Mouse (Mus musculus) natural killer cell, adult 2 months (primary cell): ENCODE results near the gene Dnmt3a.

Experiments
- DNase-seq, 2 experiments: peaks; one replicate each; pipeline ENCODE4 v3.0.0; 2022; ENCODE audit warnings: low spot score in 2 of 2

Gene Dnmt3a

GRCm38 (mm10) chr12:3805852-3806251 lies at the start of gene Dnmt3a:
Gene Dnmt3a (plus strand): TSS chr12:3806007.
- DNase-seq, result no peak

- DNase-seq, result no peak
These were observed 49.6 kb upstream of the Dnmt3a start for GRCm38 (mm10) chr12:3756216-3756615.

GRCm38 (mm10) chr12:3758127-3758526 lies 47.7 kb upstream of the Dnmt3a start:
- no peak for DNase-seq

- peak in 1 of 2 experiments; percentile 58 for DNase-seq
These were observed 46.4 kb upstream of the Dnmt3a start for GRCm38 (mm10) chr12:3759419-3759818.

- no peak for DNase-seq
These were observed 44.8 kb upstream of the Dnmt3a start for GRCm38 (mm10) chr12:3760876-3761590.

GRCm38 (mm10) chr12:3761591-3762295 lies 44.1 kb upstream of the Dnmt3a start:
- DNase-seq, result no peak

- DNase-seq, result no peak
These were observed 41.5 kb upstream of the Dnmt3a start for GRCm38 (mm10) chr12:3764191-3764804.

GRCm38 (mm10) chr12:3767360-3767759 lies 38.4 kb upstream of the Dnmt3a start:
- no peak for DNase-seq

GRCm38 (mm10) chr12:3768391-3768790 lies 37.4 kb upstream of the Dnmt3a start:
- DNase-seq, result no peak

GRCm38 (mm10) chr12:3770546-3770945 lies 35.3 kb upstream of the Dnmt3a start:
- DNase-seq, result no peak

GRCm38 (mm10) chr12:3771080-3771479 lies 34.7 kb upstream of the Dnmt3a start:
- DNase-seq, result no peak

GRCm38 (mm10) chr12:3773643-3774042 lies 32.2 kb upstream of the Dnmt3a start:
- DNase-seq, result no peak

GRCm38 (mm10) chr12:3776015-3776414 lies 29.8 kb upstream of the Dnmt3a start:
- no peak for DNase-seq

- no peak for DNase-seq
These were observed 28.1 kb upstream of the Dnmt3a start for GRCm38 (mm10) chr12:3777682-3778081.

- no peak for DNase-seq
These were observed 27.5 kb upstream of the Dnmt3a start for GRCm38 (mm10) chr12:3778286-3778685.

GRCm38 (mm10) chr12:3779639-3780038 lies 26.2 kb upstream of the Dnmt3a start:
- DNase-seq, result no peak

GRCm38 (mm10) chr12:3780405-3780891 lies 25.4 kb upstream of the Dnmt3a start:
- peak; percentile 42 to 48 for DNase-seq

- DNase-seq, result no peak
These were observed 24.8 kb upstream of the Dnmt3a start for GRCm38 (mm10) chr12:3780931-3781471.

GRCm38 (mm10) chr12:3781482-3781881 lies 24.3 kb upstream of the Dnmt3a start:
- DNase-seq, result peak; percentile 89 to 92

- DNase-seq, result no peak
These were observed 22.5 kb upstream of the Dnmt3a start for GRCm38 (mm10) chr12:3783196-3783825.

- no peak for DNase-seq
These were observed 21.5 kb upstream of the Dnmt3a start for GRCm38 (mm10) chr12:3784258-3784657.

- DNase-seq, result no peak
These were observed 21.1 kb upstream of the Dnmt3a start for GRCm38 (mm10) chr12:3784729-3785128.
